Mouse (Mus musculus): ENCODE results near the gene Lrrk1. TPM values are rescaled to one million over a fixed set of nuclear protein-coding genes. Genes with fewer than 3 reads are reported as not detected.

Gene Lrrk1
- polyA plus RNA-seq, 1 experiment from 2014 or later = 6.7 TPM

DNA sequence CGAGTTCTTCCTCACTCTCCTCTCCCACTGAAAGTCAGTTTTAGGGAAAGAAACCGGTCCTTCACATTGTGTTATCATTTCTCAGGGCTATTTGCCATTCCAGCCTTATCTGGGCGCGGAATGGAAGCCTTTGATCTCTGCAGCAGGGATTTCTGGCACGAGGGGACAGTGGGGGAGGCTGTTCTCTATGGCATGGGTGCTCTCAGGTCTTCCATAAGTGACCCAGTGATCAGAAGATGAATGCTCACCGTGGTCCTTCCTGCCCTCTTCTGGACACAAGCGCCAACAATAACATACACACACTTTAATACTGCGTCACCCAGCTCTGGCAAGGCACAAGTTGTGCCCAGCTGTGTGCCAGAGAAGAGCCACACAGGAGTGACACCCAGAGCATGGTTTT lies 18.8 kb upstream of the Lrrk1 start:
- Histone ChIP-seq H3K4me1 (ENCODE audit: control insufficient read depth, low read depth, low read length) (no peaks in the 10 kb centered on the region), H3K9ac (ENCODE audit: low read depth, low read length) (no peak overlapping the region), H3K4me3 (ENCODE audit: low read depth, low read length) (no peak overlapping the region), H3K4me2 (ENCODE audit: low read depth, low read length) (no peak overlapping the region), H3K27ac (ENCODE audit: low read length) (no peak overlapping the region), H3K27me3 (ENCODE audit: control insufficient read depth, insufficient read depth, low read depth, low read length) (no peaks in the 10 kb centered on the region), H3K36me3 (ENCODE audit: control insufficient read depth, insufficient read depth) (no peaks in the 10 kb centered on the region), H3K9me3 (replicated peaks; ENCODE audit: control insufficient read depth, low read length) (no peaks in the 10 kb centered on the region)
- no peak for ATAC-seq (ENCODE audit: low read depth)
- WGBS (ENCODE audit: insufficient replicate concordance) = 49% methylated on average over 8 of the region's 8 CpGs

DNA sequence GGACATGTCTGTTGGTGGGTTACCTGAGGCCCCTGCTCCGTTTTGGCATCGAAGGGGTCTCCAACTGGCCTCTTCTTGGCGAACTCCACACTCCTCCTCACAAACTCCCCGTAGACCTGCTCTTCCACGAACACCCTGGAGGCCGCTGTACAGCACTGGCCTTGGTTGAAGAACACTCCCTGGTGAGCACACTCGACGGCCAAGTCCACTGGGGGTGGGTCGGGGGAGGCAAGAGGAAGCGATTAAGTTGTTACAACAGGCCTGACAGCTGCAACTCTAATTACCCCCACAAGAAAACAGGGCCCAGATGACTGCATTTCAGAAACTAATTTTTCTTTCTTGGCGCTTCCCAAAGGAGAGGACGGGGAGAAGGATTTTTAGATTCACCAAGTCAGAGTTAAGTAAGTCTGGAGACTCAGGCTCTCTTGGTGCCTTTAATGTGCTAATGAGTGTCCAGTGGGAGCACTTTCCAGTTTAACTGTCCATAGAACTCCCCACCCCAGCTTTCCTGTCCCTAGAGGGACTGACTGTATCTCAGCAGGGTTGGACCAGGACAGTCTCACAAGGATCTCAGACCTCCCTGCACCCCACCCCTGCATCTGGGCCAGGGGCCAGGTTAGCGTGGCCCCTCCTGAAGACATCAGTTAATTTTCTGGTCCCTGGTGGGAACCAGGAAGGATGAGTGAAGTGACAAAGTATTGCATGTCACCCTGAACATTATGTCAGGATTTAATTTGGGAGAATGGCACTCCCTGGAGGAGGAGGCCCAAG lies 18.0 kb upstream of the Lrrk1 start:
- no peak overlapping the region for H3K27ac ChIP-seq (ENCODE audit: low read length)
- ATAC-seq (ENCODE audit: low read depth) = no peak
- no peak overlapping the region for H3K4me3 ChIP-seq (ENCODE audit: low read depth, low read length)
- no peaks in the 10 kb centered on the region for H3K4me1 ChIP-seq (ENCODE audit: control insufficient read depth, low read depth, low read length)
- WGBS (ENCODE audit: insufficient replicate concordance) = 50% methylated on average over 13 of the region's 13 CpGs
- H3K4me2 ChIP-seq (ENCODE audit: low read depth, low read length) = no peak overlapping the region
- H3K9ac ChIP-seq (ENCODE audit: low read depth, low read length) = no peak overlapping the region
- no peaks in the 10 kb centered on the region for H3K27me3 ChIP-seq (ENCODE audit: control insufficient read depth, insufficient read depth, low read depth, low read length)
- no peaks in the 10 kb centered on the region for H3K36me3 ChIP-seq (ENCODE audit: control insufficient read depth, insufficient read depth)
- H3K9me3 ChIP-seq (replicated peaks; ENCODE audit: control insufficient read depth, low read length) = no peaks in the 10 kb centered on the region

DNA sequence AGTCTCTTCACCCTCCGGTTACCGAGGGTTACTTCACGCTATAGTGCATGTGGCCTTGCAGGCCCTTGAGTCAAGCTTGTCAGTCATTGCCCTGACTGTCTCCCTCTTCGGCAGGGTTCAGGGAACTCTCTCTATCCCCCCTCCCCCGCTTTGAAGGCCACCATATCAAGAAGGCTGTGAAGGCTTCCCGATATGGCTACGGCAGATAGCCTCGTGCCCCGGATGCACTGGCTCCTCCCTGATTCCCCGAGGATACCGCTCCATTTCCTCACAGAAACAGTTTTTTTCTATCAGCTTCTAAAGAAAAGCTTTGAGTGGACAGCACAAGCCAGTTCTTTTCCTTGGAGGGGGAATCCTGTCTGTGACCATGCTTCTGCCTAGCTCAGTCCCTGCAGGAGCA lies 17.4 kb upstream of the Lrrk1 start:
- Histone ChIP-seq H3K4me3 (ENCODE audit: low read depth, low read length) (no peak overlapping the region), H3K4me1 (ENCODE audit: control insufficient read depth, low read depth, low read length) (no peaks in the 10 kb centered on the region)
- 44% methylated on average over 11 of the region's 11 CpGs for WGBS (ENCODE audit: insufficient replicate concordance)

DNA sequence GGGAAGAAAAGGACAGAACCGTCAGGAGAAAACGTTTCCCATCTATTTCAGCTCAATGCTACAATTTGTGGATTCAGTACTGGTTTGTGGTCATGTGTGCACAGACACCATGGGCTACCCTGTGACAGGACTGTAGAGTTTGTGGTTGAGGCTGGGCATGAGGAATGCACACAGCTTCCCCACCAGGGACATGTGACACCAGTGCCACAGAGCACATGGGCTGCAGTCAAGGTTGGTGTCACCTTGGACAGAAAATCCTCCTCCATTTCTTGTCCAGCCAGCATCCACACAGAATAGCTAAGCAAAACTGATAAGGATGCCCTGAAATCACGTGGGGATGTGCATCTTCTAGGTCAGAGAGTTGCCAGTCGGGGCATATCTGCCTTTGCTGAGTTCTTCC lies 16.7 kb upstream of the Lrrk1 start:
- no peak overlapping the region for H3K4me3 ChIP-seq (ENCODE audit: low read depth, low read length)
- H3K36me3 ChIP-seq (ENCODE audit: control insufficient read depth, insufficient read depth) = no peaks in the 10 kb centered on the region
- H3K27me3 ChIP-seq (ENCODE audit: control insufficient read depth, insufficient read depth, low read depth, low read length) = no peaks in the 10 kb centered on the region
- no peak for ATAC-seq (ENCODE audit: low read depth)
- H3K27ac ChIP-seq (ENCODE audit: low read length) = no peak overlapping the region
- 32% methylated on average over 4 of the region's 4 CpGs for WGBS (ENCODE audit: insufficient replicate concordance)
- no peak overlapping the region for H3K9ac ChIP-seq (ENCODE audit: low read depth, low read length)
- no peaks in the 10 kb centered on the region for H3K4me1 ChIP-seq (ENCODE audit: control insufficient read depth, low read depth, low read length)
- H3K9me3 ChIP-seq (replicated peaks; ENCODE audit: control insufficient read depth, low read length) = no peaks in the 10 kb centered on the region
- no peak overlapping the region for H3K4me2 ChIP-seq (ENCODE audit: low read depth, low read length)

More for the DNA sequence above, 17.4 kb upstream of the Lrrk1 start:
- ATAC-seq (ENCODE audit: low read depth) = no peak
- Histone ChIP-seq H3K4me2 (ENCODE audit: low read depth, low read length) (no peak overlapping the region), H3K36me3 (ENCODE audit: control insufficient read depth, insufficient read depth) (no peaks in the 10 kb centered on the region), H3K9ac (ENCODE audit: low read depth, low read length) (no peak overlapping the region), H3K27ac (ENCODE audit: low read length) (no peak overlapping the region), H3K27me3 (ENCODE audit: control insufficient read depth, insufficient read depth, low read depth, low read length) (no peaks in the 10 kb centered on the region), H3K9me3 (replicated peaks; ENCODE audit: control insufficient read depth, low read length) (no peaks in the 10 kb centered on the region)

DNA sequence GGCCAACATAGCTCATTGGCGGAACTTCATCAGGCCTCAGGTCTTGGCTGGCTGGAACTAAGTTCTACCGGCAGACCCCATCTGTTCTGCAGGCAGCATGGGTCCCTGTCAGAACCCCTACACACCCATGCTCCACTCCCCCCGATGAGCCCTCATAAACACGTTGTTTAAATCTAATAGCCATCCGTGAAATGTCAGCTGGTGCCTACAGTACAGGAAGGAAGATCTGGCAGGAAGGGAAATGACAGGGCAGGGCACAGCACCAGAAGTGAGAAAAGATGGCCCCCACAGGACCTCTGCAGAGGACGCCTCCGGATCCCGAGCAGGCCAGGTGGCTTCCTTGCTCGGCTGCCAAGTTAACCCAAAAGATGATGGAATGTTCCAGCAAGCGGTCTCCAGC lies 16.0 kb upstream of the Lrrk1 start:
- H3K4me1 ChIP-seq (ENCODE audit: control insufficient read depth, low read depth, low read length) = no peaks in the 10 kb centered on the region
- no peaks in the 10 kb centered on the region for H3K27me3 ChIP-seq (ENCODE audit: control insufficient read depth, insufficient read depth, low read depth, low read length)
- no peaks in the 10 kb centered on the region for H3K9me3 ChIP-seq (replicated peaks; ENCODE audit: control insufficient read depth, low read length)
- H3K27ac ChIP-seq (ENCODE audit: low read length) = no peak overlapping the region
- 25% methylated on average over 10 of the region's 10 CpGs for WGBS (ENCODE audit: insufficient replicate concordance)
- H3K36me3 ChIP-seq (ENCODE audit: control insufficient read depth, insufficient read depth) = no peaks in the 10 kb centered on the region
- no peak for ATAC-seq (ENCODE audit: low read depth)
- H3K4me3 ChIP-seq (ENCODE audit: low read depth, low read length) = no peak overlapping the region
- H3K9ac ChIP-seq (ENCODE audit: low read depth, low read length) = no peak overlapping the region
- no peak overlapping the region for H3K4me2 ChIP-seq (ENCODE audit: low read depth, low read length)

DNA sequence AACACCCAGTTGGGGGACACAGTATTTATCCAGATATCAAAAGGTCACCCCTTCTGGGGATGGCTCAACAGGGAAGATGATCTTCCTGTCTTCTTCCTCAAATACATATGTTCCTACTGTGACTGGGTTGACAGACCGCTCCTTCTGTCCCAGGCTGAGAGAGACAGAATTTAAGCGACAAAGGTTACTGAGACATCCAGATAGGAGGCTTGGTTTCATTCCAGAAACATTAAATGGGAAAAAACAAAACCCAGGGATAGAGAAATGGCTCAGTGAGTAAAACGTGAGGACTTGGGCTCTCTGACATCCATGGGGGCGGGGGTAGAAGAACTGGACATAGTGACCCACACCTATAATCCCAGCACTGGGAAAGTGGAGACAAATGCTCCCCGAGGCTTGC lies 14.7 kb upstream of the Lrrk1 start:
- no peak for ATAC-seq (ENCODE audit: low read depth)
- no peak overlapping the region for H3K4me2 ChIP-seq (ENCODE audit: low read depth, low read length)
- no peak overlapping the region for H3K9ac ChIP-seq (ENCODE audit: low read depth, low read length)
- H3K27me3 ChIP-seq (ENCODE audit: control insufficient read depth, insufficient read depth, low read depth, low read length) = no peaks in the 10 kb centered on the region
- no peaks in the 10 kb centered on the region for H3K9me3 ChIP-seq (replicated peaks; ENCODE audit: control insufficient read depth, low read length)
- no peaks in the 10 kb centered on the region for H3K36me3 ChIP-seq (ENCODE audit: control insufficient read depth, insufficient read depth)
- H3K27ac ChIP-seq (ENCODE audit: low read length) = no peak overlapping the region
- WGBS (ENCODE audit: insufficient replicate concordance) = 66% methylated on average over 5 of the region's 5 CpGs
- H3K4me3 ChIP-seq (ENCODE audit: low read depth, low read length) = no peak overlapping the region
- no peaks in the 10 kb centered on the region for H3K4me1 ChIP-seq (ENCODE audit: control insufficient read depth, low read depth, low read length)

DNA sequence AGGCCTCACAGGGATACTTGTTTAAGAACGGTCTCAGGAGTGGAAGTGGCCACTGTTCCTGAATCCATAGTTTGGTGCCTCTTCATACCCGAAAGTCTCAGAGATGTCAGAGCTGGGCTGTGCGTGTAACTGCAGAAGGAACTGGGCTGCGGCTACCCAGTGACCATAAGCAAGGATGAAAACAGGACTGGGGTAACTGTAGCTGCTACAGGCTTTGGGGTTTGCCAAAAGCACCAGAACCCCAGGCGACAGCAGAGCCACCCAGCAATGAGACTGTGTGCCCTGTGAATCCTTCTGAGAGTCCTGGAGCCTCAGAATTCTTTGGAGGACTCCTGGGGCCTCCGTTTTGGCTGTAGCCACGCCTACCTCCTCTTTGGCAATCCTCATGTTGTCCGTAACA lies 13.5 kb upstream of the Lrrk1 start:
- H3K4me1 ChIP-seq (ENCODE audit: control insufficient read depth, low read depth, low read length) = no peaks in the 10 kb centered on the region
- no peaks in the 10 kb centered on the region for H3K9me3 ChIP-seq (replicated peaks; ENCODE audit: control insufficient read depth, low read length)
- WGBS (ENCODE audit: insufficient replicate concordance) = 54% methylated on average over 8 of the region's 8 CpGs
- no peaks in the 10 kb centered on the region for H3K36me3 ChIP-seq (ENCODE audit: control insufficient read depth, insufficient read depth)
- H3K27ac ChIP-seq (ENCODE audit: low read length) = no peak overlapping the region
- no peak for ATAC-seq (ENCODE audit: low read depth)
- H3K4me3 ChIP-seq (ENCODE audit: low read depth, low read length) = no peak overlapping the region
- H3K4me2 ChIP-seq (ENCODE audit: low read depth, low read length) = no peak overlapping the region
- no peak overlapping the region for H3K9ac ChIP-seq (ENCODE audit: low read depth, low read length)
- no peaks in the 10 kb centered on the region for H3K27me3 ChIP-seq (ENCODE audit: control insufficient read depth, insufficient read depth, low read depth, low read length)

DNA sequence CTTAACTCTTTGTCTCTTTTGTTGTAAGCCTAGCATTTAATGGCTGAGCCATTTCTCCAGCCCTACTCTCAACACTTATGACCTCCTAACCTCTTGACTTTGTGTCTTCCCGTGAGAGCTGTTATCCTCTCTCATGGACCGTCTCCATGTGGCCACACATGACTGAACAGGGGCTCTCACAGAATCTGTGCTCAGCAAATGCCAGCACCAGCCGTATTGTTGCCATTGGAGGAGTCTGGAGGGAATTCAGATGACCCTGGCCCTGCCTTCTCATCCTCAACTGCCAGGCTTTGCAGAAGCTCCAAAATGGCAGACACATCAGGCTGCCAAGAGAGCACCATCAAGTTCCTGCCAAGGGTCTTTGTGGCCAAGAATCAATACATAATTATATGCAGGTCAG lies 9.1 kb upstream of the Lrrk1 start:
- no peak overlapping the region for H3K9ac ChIP-seq (ENCODE audit: low read depth, low read length)
- no peak overlapping the region for H3K4me2 ChIP-seq (ENCODE audit: low read depth, low read length)
- no peak overlapping the region for H3K4me3 ChIP-seq (ENCODE audit: low read depth, low read length)
- H3K9me3 ChIP-seq (replicated peaks; ENCODE audit: control insufficient read depth, low read length) = no peaks in the 10 kb centered on the region
- 54% methylated on average over 3 of the region's 3 CpGs for WGBS (ENCODE audit: insufficient replicate concordance)
- no peaks in the 10 kb centered on the region for H3K4me1 ChIP-seq (ENCODE audit: control insufficient read depth, low read depth, low read length)
- no peaks in the 10 kb centered on the region for H3K27me3 ChIP-seq (ENCODE audit: control insufficient read depth, insufficient read depth, low read depth, low read length)
- no peak for ATAC-seq (ENCODE audit: low read depth)
- no peak overlapping the region for H3K27ac ChIP-seq (ENCODE audit: low read length)
- no peaks in the 10 kb centered on the region for H3K36me3 ChIP-seq (ENCODE audit: control insufficient read depth, insufficient read depth)

DNA sequence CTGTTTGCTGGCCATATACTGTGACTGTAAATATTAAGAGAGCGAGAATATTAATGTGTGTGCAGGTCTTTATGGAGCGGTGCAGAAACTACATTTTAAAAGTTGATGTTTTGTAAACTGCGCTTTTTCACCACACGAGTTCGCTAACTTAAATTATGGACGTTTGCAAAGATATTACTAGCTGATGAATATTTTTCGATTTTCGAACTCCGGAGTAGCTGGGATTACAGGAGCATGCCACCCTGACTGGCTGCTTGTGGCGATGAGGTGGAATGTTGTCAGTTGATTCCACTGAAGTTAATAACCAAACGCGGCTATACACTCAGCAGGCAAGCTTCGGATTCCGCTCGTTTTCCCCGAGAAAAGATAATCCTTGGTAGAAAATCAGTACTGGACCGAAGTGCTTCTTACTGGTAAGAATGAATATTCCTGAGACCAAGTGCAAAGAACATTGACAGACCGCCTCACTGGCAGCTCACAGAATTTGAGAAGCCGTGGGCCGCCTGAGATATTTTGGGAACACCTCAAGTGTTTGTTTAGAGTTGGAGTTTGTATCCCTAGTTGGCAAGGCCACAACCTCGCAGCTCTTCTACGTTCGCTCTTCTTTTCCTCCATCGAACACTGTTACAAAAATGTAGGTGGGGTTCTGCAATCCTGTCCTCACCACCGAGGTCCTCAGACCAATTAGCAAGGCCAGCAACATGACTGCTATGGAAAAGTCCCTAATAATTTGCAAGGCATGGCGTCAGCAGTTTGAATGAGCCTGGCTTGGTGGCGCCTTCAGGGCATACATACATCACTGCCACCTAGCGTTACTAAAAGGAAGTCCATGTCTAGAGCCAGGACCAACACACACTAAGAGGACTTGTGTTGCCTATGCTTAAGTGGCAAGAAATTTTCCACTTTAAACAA lies 727 bp upstream of the Lrrk1 start:
- WGBS (ENCODE audit: insufficient replicate concordance) = 13% methylated on average over 28 of the region's 28 CpGs
- no peaks in the 10 kb centered on the region for H3K36me3 ChIP-seq (ENCODE audit: control insufficient read depth, insufficient read depth)
- peak overlapping the region; percentile 65 for H3K4me3 ChIP-seq (ENCODE audit: low read depth, low read length)
- H3K27ac ChIP-seq (ENCODE audit: low read length) = peak overlapping the region; percentile 42
- no peaks in the 10 kb centered on the region for H3K9me3 ChIP-seq (replicated peaks; ENCODE audit: control insufficient read depth, low read length)
- H3K9ac ChIP-seq (ENCODE audit: low read depth, low read length) = peak overlapping the region; percentile 57
- peak; percentile 57 for ATAC-seq (ENCODE audit: low read depth)
- H3K27me3 ChIP-seq (ENCODE audit: control insufficient read depth, insufficient read depth, low read depth, low read length) = no peaks in the 10 kb centered on the region
- H3K4me1 ChIP-seq (ENCODE audit: control insufficient read depth, low read depth, low read length) = peaks cover 7% of the 10 kb centered on the region; the same call in 1 of the 2 replicates
- H3K4me2 ChIP-seq (ENCODE audit: low read depth, low read length) = peak overlapping the region; percentile 77

Measured in liver, embryonic 16.5 days (tissue).